Mouse (Mus musculus): ENCODE data around the gene Specc1.

Gene Specc1

DNA sequence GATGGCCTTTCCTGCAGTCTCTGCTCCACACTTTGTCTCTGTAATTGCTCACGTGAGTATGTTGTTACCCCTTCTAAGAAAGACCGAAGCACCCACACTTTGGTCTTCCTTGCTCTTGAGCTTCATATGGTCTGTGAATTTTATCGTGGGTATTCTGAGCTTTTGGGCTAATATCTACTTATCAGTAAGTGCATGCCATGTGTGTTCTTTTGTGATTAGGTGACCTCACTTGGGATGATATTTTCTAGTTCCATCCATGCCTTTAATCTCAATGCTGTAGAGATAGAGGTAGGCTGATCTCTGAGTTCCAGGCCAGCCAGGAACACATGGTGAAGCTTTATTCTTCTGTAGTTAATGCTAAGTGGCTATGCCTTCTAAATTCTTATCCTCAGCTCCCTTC, 207.8 kb downstream of the Specc1 start:
- DNase-seq (ENCODE audit: low read depth, low spot score), result no peak

DNA sequence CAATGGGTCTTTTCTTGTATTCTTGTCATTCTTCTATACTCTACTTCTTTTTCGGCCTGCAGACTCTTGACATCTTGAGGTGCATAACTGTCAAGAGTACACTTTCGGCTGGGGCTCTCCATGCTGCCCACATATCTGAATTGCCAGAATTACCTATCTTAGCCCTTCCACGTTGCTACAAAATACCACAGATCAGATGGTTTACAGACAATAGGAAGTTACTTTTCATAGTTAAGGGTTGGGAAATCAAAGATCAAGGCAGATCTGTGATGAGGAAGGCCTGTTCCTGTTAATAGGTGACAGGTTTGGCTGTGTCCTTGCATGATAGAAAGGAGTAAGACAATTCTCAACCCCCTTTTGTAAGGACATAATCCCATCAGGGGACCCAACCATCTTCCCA, 209.9 kb downstream of the Specc1 start:
- DNase-seq (ENCODE audit: low read depth, low spot score), result no peak

- DNase-seq (ENCODE audit: low read depth, low spot score), result no peak
Observed at GRCm38 (mm10) chr11:62168146-62168545, 211.6 kb downstream of the Specc1 start.

- no peak for DNase-seq (ENCODE audit: low read depth, low spot score)
Observed at GRCm38 (mm10) chr11:62177395-62178113, 221.0 kb downstream of the Specc1 start.

DNA sequence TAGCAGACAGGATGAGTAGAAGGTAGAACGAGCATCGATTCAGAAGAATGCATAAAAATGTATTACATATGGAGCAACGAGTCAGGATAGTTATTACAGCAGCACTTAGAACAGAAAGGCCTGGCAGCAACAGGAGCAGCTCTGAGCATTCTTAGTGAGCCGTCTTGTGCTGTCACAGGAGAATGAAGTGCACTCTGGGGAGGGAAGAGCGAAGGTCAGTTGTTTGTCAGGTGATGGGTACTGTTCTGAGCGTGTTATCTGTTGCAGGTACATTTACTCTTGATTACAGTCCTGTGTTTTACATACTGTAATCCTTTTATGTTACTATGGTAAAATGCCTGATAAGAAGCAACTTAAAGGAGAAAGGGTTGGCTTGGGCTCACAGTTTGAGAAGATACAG, 224.2 kb downstream of the Specc1 start:
- DNase-seq (ENCODE audit: low read depth, low spot score), result no peak

DNA sequence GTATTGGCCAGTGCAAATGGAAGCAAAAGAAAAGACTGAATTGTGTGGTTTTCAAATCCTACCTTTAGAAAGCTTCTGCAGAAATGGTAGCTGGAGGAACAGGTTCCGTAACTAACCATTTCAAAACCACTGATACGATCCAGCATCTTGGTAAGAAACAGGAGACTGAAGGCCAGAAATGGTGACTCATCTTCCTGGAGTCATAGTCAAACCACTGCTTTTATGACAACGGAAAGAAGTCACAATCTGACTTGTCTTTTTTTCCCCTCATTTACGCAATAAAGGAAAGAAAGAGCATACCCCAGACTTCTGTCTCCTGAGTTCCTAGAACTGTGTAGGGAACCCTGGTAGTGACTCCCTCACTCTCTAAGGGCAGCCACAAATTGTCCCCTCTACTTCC, 228.3 kb downstream of the Specc1 start:
- DNase-seq (ENCODE audit: low read depth, low spot score), result no peak

- DNase-seq (ENCODE audit: low read depth, low spot score), result no peak
Observed at GRCm38 (mm10) chr11:62187074-62187473, 230.5 kb downstream of the Specc1 start.

GRCm38 (mm10) chr11:62192050-62192449, 235.5 kb downstream of the Specc1 start:
- no peak for DNase-seq (ENCODE audit: low read depth, low spot score)

GRCm38 (mm10) chr11:62193116-62193515, 236.6 kb downstream of the Specc1 start:
- no peak for DNase-seq (ENCODE audit: low read depth, low spot score)

- DNase-seq (ENCODE audit: low read depth, low spot score), result no peak
Observed at GRCm38 (mm10) chr11:62194217-62194616, 237.7 kb downstream of the Specc1 start.

GRCm38 (mm10) chr11:62200901-62201512, 244.4 kb downstream of the Specc1 start:
- no peak for DNase-seq (ENCODE audit: low read depth, low spot score)

- no peak for DNase-seq (ENCODE audit: low read depth, low spot score)
Observed at GRCm38 (mm10) chr11:62202645-62203044, 246.1 kb downstream of the Specc1 start.

DNA sequence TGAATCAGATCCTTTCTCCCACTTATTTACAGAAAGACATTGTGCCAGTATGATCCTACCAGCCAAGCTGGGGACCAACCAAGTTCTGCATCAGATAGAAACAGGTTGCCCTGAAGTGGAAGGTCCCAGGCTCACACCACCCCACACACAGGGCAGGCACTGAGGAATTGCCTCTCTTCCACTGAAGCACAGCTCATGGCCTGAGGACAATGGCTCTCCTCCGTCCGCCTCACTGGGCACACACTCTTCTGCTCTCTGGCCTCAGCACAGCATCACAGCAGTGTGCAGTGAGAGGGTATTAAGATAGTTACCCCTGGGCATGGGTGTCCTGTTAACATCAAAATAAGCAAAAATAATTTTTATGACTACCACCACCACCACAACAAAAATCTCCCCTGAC, 252.5 kb downstream of the Specc1 start:
- no peak for DNase-seq (ENCODE audit: low read depth, low spot score)

DNA sequence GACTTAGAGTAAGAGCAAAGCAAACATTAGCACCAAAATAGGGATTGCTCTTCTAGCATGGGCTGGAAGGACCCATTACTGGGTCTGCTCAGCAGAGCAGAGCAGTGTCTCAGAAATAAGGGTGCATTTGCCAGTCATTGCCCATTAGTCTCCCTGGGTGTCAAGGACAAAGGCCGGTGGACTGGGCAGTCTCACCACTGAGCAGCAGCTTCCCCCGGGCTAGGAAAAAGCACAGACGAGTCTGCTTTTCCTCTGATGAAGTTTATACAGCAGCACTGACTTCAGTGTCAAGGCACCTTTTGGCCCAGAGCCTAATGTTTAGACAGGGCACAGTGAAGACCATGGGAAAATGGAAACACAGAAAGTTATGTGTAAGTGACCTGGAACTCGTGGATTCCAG, 253.3 kb downstream of the Specc1 start:
- DNase-seq (ENCODE audit: low read depth, low spot score), result no peak

DNA sequence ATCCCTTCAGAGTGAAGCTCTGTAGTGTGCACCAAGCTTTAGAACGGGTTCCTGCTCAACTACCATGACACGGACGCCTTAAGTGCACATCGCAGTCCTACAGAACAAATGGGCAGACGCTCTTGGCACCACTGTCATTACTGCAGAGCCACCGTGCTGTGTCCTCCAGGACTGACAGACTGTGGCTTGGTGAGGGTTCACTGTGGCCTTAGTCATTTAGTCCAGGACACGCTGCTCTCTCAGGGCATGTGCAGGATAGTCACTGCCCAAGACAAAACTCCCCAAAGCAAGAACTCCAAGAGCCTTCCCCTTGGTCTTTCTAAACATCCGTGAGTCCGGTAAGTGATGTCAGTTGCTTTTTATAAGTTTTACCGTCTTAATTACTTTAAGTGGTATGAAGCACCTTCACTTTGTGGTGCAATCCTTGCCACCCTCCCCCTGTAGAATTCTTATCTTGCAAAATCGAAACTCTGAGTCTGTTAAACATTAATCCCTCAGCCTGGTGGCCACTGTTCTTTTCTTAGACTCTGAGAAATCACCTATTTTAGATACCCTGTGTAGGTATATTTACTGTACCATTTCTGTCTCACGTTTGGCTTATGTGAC, 256.9 kb downstream of the Specc1 start:
- no peak for DNase-seq (ENCODE audit: low read depth, low spot score)

DNA sequence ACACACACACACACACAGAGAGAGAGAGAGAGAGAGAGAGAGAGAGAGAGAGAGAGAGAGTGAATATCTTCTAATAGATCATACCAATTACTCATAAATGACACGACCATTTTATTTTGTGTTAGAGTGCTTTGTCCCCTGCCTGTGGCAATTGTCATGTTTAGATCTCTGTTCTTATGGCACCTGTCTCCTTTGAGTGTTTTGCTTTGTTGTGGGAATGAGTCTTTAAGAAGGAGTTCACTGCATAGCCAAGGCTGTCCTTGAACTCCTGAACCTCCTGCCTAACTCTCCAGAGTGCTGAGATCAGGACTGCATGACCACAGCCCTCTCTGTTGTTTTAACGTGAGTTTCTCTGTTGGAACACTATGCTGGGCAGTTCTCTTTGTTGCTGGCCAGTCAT, 258.5 kb downstream of the Specc1 start:
- no peak for DNase-seq (ENCODE audit: low read depth, low spot score)

- no peak for DNase-seq (ENCODE audit: low read depth, low spot score)
Observed at GRCm38 (mm10) chr11:62217751-62218150, 261.2 kb downstream of the Specc1 start.

DNA sequence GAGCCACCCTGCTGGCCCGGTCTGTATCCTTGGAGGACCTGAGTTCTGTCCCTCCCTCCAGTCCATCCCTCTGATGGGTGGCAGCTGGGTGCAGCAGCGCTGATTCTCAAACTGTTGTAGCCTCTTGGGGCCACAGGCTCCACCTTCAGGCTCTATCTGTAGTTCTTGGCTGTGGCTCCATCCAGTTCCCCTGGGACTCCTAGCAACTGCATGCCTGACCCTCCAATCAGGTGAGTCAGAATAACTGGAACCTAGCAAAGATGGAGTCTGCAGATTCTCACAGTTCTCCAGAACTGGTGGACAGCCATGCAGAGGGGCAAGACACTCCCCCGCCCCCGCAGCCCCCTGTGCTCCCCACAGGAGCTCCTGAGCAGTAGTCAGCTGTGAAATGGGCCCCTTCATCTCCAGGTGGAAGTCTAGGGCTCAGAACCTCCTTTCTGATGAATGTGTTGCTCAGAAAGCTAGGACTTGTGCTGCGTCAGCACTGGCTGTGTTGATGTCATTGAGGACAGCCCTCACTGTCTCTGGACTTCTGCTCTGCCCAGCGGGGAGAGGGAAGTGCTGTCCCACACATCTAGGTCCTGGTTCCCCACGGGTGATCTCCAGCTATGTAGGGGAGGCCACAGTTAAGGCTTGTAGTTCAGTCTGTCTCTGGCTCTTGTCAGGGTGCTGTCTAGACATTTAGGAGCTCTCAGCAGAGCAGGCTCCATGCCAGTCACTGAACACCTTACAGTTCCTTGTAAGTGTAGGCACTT, 264.4 kb downstream of the Specc1 start:
- DNase-seq (ENCODE audit: low read depth, low spot score), result no peak

DNA sequence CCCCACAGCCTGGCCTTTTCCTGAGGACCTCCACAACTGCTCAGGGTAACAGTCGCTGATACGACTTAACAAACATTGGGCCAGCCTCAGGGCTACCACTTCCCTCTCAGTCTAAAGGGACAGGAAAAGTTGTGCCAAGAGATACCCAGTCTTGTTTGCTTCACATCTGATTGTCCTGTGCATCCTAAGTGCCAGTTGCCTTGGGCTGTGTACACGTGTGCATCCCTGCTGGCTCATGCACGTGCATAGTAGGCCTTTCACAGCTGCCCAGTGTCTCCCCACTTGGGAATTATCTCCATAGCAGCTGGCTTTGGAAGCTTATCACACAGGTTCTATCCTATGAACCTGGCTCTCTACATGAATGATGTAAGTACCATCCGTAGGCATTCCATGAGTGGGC, 266.9 kb downstream of the Specc1 start:
- DNase-seq (ENCODE audit: low read depth, low spot score), result no peak

- DNase-seq (ENCODE audit: low read depth, low spot score), result no peak
Observed at GRCm38 (mm10) chr11:62223962-62224361, 267.4 kb downstream of the Specc1 start.

GRCm38 (mm10) chr11:62224797-62225196, 268.2 kb downstream of the Specc1 start:
- DNase-seq (ENCODE audit: low read depth, low spot score), result no peak

DNA sequence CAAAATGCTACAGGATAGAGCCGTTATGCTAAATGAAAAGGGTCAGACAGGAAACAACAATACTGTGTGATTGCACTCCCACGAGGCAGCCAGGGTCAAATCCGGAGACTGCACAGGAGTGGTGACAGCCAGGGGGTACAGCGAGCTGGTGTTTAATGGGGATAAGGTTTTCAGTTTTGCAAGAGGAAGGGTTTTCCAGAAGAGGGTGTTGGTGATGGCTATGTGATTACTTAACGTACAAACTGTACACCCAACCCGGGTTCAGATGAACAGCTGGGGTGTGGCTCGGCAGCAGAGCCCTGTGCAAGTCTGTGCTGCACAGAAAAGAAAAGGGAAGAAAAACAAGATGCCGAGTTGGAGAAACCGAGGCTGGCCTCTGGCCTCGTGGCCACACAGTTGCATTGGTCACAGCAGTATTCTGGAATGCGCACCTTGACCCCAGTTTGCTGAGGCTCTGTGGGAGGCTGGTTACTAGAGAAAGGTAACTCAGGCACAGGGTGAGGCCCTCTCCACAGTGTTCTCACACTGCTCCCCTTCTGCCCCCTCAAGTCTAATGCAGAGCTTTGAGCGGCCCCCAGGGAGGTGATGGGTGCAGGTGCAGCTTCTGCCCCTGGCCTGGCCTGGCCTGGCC, 284.2 kb downstream of the Specc1 start:
- DNase-seq (ENCODE audit: low read depth, low spot score), result no peak

Measured in retina, postnatal 7 days (tissue).